Mouse (Mus musculus) CH12F3 (cell line): ENCODE data around the gene Pdpk1.
"Not testable (repeated sequence)": the region's sequence is repeated elsewhere in the genome, so short reads cannot be mapped to it uniquely, and the experiment has no call there.

Experiments
- in situ Hi-C: fragments of 300-500 bp; cut with MboI; formaldehyde crosslinking; loops from 2 replicates; pipeline ENCODE4 v1.14.3; 2020; ENCODE audit warnings: low sequenced_read_pairs

Gene Pdpk1

GRCm38 (mm10) chr17:24163176-24163962 is 12.6 kb upstream of the Pdpk1 start, which contains the start of gene Amdhd2:
Gene Amdhd2 (minus strand): TSS chr17:24163766.
- in situ Hi-C loops, result no loop called here

- in situ Hi-C loops, result no loop called here
Observed at GRCm38 (mm10) chr17:24162584-24163175, 12.0 kb upstream of the Pdpk1 start.

GRCm38 (mm10) chr17:24161466-24161865 is 10.7 kb upstream of the Pdpk1 start:
- in situ Hi-C loops, result no loop called here

- in situ Hi-C loops, result no loop called here
Observed at GRCm38 (mm10) chr17:24157526-24157925, 6.8 kb upstream of the Pdpk1 start.

- in situ Hi-C loops, result no loop called here
Observed at GRCm38 (mm10) chr17:24157121-24157520, 6.4 kb upstream of the Pdpk1 start.

GRCm38 (mm10) chr17:24156394-24156793 is 5.7 kb upstream of the Pdpk1 start:
- in situ Hi-C loops, result no loop called here

GRCm38 (mm10) chr17:24155742-24156141 is 5.0 kb upstream of the Pdpk1 start:
- in situ Hi-C loops, result no loop called here

- in situ Hi-C loops, result no loop called here
Observed at GRCm38 (mm10) chr17:24154463-24154862, 3.7 kb upstream of the Pdpk1 start.

GRCm38 (mm10) chr17:24151890-24152563 is 1.3 kb upstream of the Pdpk1 start:
- in situ Hi-C loops, result no loop called here

GRCm38 (mm10) chr17:24151382-24151781 is 658 bp upstream of the Pdpk1 start:
- in situ Hi-C loops, result no loop called here

GRCm38 (mm10) chr17:24149421-24149820 is 1.3 kb downstream of the Pdpk1 start:
- in situ Hi-C loops, result no loop called here

GRCm38 (mm10) chr17:24142897-24143296 is 7.8 kb downstream of the Pdpk1 start:
- in situ Hi-C loops, result no loop called here

GRCm38 (mm10) chr17:24141425-24141920 is 9.3 kb downstream of the Pdpk1 start:
- in situ Hi-C loops, result no loop called here

- in situ Hi-C loops, result no loop called here
Observed at GRCm38 (mm10) chr17:24140845-24141424, 9.8 kb downstream of the Pdpk1 start.

- in situ Hi-C loops, result no loop called here
Observed at GRCm38 (mm10) chr17:24139968-24140367, 10.8 kb downstream of the Pdpk1 start.

- in situ Hi-C loops, result no loop called here
Observed at GRCm38 (mm10) chr17:24139256-24139655, 11.5 kb downstream of the Pdpk1 start.

GRCm38 (mm10) chr17:24137226-24137880 is 13.4 kb downstream of the Pdpk1 start:
- in situ Hi-C loops, result no loop called here

GRCm38 (mm10) chr17:24134062-24134461 is 16.7 kb downstream of the Pdpk1 start:
- in situ Hi-C loops, result no loop called here

- in situ Hi-C loops, result not testable (repeated sequence)
Observed at GRCm38 (mm10) chr17:24132919-24133318, 17.8 kb downstream of the Pdpk1 start.

GRCm38 (mm10) chr17:24131570-24131969 is 19.2 kb downstream of the Pdpk1 start:
- in situ Hi-C loops, result no loop called here

GRCm38 (mm10) chr17:24129246-24129645 is 21.5 kb downstream of the Pdpk1 start:
- in situ Hi-C loops, result not testable (repeated sequence)
